Mouse (Mus musculus) forebrain, embryonic 12.5 days (tissue): ENCODE data around the gene Stap2. TPM values are rescaled to one million over a fixed set of nuclear protein-coding genes. Genes with fewer than 3 reads are reported as not detected.

Experiments
- ATAC-seq: fragments of 200-750 bp; cut with Nextera tagmentation; 2 replicates; pipeline ENCODE4 v1.8.0; 2017; ENCODE audit warnings: moderate TSS enrichment; ENCODE audit not compliant: low FRiP score
- H3K27ac ChIP-seq: fragments of 300-500 bp; sonication (generic); 2 replicates; pipeline ENCODE4 v1.5.1; 2016; ENCODE audit warnings: mild to moderate bottlenecking
- H3K27me3 ChIP-seq: fragments of 300-500 bp; sonication (generic); 2 replicates; pipeline ENCODE4 v1.6.1; 2016; ENCODE audit warnings: mild to moderate bottlenecking
- H3K36me3 ChIP-seq: fragments of 300-500 bp; sonication (generic); replicated peaks from 2 replicates; pipeline ENCODE4 v1.6.1; 2016; ENCODE audit warnings: mild to moderate bottlenecking
- H3K4me1 ChIP-seq: fragments of 300-500 bp; sonication (generic); 2 replicates; pipeline ENCODE4 v1.6.1; 2016
- H3K4me2 ChIP-seq: fragments of 300-500 bp; sonication (generic); 2 replicates; pipeline ENCODE4 v1.6.1; 2016; ENCODE audit warnings: mild to moderate bottlenecking, moderate library complexity
- H3K4me3 ChIP-seq: fragments of 300-500 bp; sonication (generic); replicated peaks from 2 replicates; pipeline ENCODE4 v1.5.1; 2016; ENCODE audit warnings: mild to moderate bottlenecking
- H3K9ac ChIP-seq: fragments of 300-500 bp; sonication (generic); 2 replicates; pipeline ENCODE4 v1.6.1; 2016; ENCODE audit warnings: mild to moderate bottlenecking
- H3K9me3 ChIP-seq: fragments of 300-500 bp; sonication (generic); 2 replicates; pipeline ENCODE4 v1.6.1; 2016
- WGBS: fragments of 180-500 bp; shearing (Covaris S2); methylation state at CpG from one replicate; pipeline ENCODE4 v1.1.7; 2016; 5-methylcytosine and 5-hydroxymethylcytosine counted together
- polyA plus RNA-seq: library from polyadenylated mRNA; unstranded; fragments of >200 nt; fragmentation: Nextera tagmentation; extraction: Ambion mirVana; gene quantifications from 2 replicates; pipeline ENCODE4 v1.2.1, GENCODE M21; 2016

The Stap2 gene
- polyA plus RNA-seq, 1 experiment from 2014 or later = 4.2 TPM

DNA sequence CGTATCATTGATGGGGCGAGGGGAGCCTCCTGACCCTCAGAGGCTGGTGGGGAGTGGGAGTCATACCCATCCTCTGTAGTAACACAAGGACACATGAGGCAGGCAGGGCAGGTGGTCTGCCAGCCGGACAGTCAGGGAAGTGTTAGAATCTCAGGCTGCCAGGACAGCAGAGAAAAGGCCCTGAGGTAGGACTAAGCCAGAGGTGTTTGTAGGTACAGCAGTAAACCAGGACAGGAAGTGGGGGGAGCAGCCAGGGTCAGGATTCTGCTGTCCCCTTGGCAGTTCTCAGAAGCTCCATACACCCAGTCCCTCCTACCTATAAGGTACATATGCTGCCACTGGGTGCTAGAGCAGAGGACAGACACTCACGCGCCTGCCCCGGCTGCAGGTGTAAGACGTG is 43.8 kb downstream of the Stap2 start:
- H3K4me3 ChIP-seq = no peak overlapping the region
- H3K9ac ChIP-seq = no peak overlapping the region
- no peak for ATAC-seq
- H3K27me3 ChIP-seq = no peaks in the 10 kb centered on the region
- H3K36me3 ChIP-seq = peaks cover 45% of the 10 kb centered on the region
- 96% methylated on average over 7 of the region's 7 CpGs for WGBS
- H3K27ac ChIP-seq = no peak overlapping the region
- H3K4me2 ChIP-seq = no peak overlapping the region
- H3K4me1 ChIP-seq = peaks cover 29% of the 10 kb centered on the region
- no peaks in the 10 kb centered on the region for H3K9me3 ChIP-seq

- Histone ChIP-seq H3K27ac (no peak overlapping the region), H3K27me3 (no peaks in the 10 kb centered on the region), H3K9ac (no peak overlapping the region), H3K4me2 (no peak overlapping the region), H3K36me3 (peaks cover 39% of the 10 kb centered on the region), H3K4me1 (peaks cover 37% of the 10 kb centered on the region), H3K9me3 (no peaks in the 10 kb centered on the region), H3K4me3 (no peak overlapping the region)
- no peak for ATAC-seq
These were observed 44.6 kb downstream of the Stap2 start for GRCm38 (mm10) chr17:55960791-55961190.

DNA sequence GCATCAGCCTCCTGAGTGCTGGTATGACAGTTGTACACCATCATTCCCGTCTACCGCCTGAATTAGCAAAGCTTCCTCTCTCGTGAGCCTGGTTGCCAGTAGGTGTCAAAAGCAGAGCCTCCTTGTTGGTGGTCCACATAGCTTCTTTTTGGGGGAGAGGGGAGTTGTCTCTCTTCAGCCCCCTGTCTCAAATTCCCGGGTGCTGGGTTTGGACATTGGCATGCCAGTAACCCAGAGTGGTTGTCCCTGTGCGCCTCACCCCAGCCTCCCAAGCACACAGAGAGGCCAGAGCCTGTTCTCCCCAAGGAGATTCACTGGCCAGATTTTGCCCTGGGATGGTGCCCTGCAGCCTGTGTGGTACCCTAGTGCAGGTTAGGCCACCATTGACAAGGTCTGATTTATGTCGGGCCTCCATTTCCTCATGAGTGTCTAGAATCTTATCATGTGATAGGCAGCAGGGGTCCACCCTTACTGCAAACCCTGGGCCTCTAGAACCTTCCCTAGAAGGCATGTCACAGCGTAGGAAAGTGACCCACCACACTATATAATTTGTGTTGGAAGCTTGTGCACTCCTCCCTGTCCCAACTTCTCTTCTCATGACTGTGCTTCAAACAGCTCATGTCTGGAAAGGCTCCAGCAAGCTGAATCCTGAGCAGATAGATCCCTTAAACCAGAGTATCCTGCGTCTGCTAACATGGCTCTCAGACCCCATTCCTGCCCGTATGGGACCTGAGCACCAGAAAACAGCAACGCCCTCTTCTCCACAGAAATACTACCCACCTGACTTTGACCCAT is 45.2 kb downstream of the Stap2 start:
- Histone ChIP-seq H3K4me2 (peak overlapping the region; percentile 63), H3K36me3 (peaks cover 34% of the 10 kb centered on the region), H3K4me3 (peak overlapping the region; percentile 57), H3K4me1 (peaks cover 37% of the 10 kb centered on the region), H3K27ac (peak overlapping the region; percentile 96), H3K9ac (peak overlapping the region; percentile 61), H3K27me3 (peaks cover 4% of the 10 kb centered on the region), H3K9me3 (no peaks in the 10 kb centered on the region)
- 81% methylated on average over 10 of the region's 10 CpGs for WGBS
- 0 out of 2 replicates have a peak, but pooled peaks have one; percentile 0 for ATAC-seq

GRCm38 (mm10) chr17:55958918-55959728 is 46.3 kb downstream of the Stap2 start, which contains the start of gene Yju2:
Yju2 (plus strand) TSS chr17:55959099.
- peak within 1 kb of the TSS; percentile 63 for H3K4me2 ChIP-seq
- peaks cover 37% of the 10 kb centered on the region for H3K4me1 ChIP-seq
- WGBS = under 1% methylated on average over 46 of the region's 46 CpGs
- H3K4me3 ChIP-seq = peak within 1 kb of the TSS; percentile 57
- peak within 1 kb of the TSS; percentile 61 for H3K9ac ChIP-seq
- H3K27me3 ChIP-seq = peaks cover 14% of the 10 kb centered on the region
- peaks cover 24% of the 10 kb centered on the region for H3K36me3 ChIP-seq
- peak; percentile 93 for ATAC-seq
- H3K27ac ChIP-seq = peak within 1 kb of the TSS; percentile 96
- no peaks in the 10 kb centered on the region for H3K9me3 ChIP-seq

DNA sequence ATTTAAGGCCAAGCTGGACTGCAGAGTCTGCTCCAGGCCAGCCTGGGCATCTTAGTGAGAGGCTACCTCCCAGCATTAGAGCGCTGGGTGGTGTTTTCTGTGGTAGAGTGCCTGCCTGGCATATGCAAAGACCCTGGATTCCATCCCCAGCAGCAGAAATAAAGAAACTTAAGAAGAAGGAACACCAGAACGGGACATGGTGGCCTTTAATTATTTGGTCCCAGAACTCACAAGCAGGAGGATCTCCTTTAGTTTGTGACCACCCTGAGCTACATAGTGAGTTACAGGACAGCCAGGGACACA is 46.8 kb downstream of the Stap2 start:
- Histone ChIP-seq H3K27ac (peak overlapping the region; percentile 96), H3K4me2 (peak overlapping the region; percentile 63)
- ATAC-seq = no peak

DNA sequence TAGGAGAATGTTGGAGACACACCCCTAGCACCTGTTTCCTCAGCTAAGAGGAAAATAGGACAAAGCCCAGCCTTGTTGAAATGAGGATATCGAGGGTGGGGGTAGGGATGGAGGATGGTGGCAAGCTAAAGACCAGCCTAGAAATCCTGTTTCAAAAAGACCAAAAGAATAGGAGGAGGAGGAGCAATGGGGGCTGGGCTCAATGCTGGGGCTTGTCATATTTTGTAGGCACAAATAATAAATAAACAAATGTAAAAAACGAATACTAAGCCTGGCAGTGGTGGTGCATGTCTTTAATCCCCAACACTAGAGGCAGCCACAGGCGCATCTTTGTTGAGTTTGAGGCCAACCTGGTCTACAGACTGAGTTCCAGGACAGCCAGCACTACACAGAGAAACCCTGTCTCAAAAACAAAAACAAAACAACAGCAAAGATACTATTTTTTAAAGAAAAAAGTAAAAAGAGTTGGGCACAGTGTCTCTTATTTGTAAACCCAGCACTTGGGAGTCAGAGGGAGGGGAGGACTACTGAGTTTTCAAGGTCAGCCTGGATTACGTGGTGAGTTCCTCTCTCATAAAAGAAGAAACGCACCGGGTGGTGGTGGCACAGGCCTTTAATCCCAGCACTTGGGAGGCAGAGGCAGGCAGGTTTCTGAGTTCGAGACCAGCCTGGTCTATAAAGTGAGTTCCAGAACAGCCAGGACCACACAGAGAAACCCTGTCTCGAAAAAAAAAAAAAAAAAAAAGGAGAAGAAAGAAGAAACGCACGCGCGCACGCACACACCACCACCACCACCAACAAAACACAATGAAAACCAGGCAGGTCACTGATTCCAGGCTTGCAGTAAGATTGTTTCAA is 47.4 kb downstream of the Stap2 start:
- H3K36me3 ChIP-seq = peaks cover 19% of the 10 kb centered on the region
- peak overlapping the region; percentile 63 for H3K4me2 ChIP-seq
- WGBS = 82% methylated on average over 12 of the region's 13 CpGs
- H3K27ac ChIP-seq = peak overlapping the region; percentile 96
- peak overlapping the region; percentile 57 for H3K4me3 ChIP-seq
- H3K9me3 ChIP-seq = no peaks in the 10 kb centered on the region
- peaks cover 16% of the 10 kb centered on the region for H3K27me3 ChIP-seq
- H3K9ac ChIP-seq = peak overlapping the region; percentile 61
- ATAC-seq = no peak
- peaks cover 33% of the 10 kb centered on the region for H3K4me1 ChIP-seq

More for the DNA sequence above, 46.8 kb downstream of the Stap2 start:
- 23% methylated on average over 2 of the region's 2 CpGs for WGBS
- Histone ChIP-seq H3K4me3 (peak overlapping the region; percentile 57), H3K9me3 (no peaks in the 10 kb centered on the region), H3K4me1 (peaks cover 37% of the 10 kb centered on the region), H3K27me3 (peaks cover 16% of the 10 kb centered on the region), H3K36me3 (peaks cover 23% of the 10 kb centered on the region), H3K9ac (peak overlapping the region; percentile 61)

- peak overlapping the region; percentile 36; the same call in 1 of the 2 replicates for H3K9ac ChIP-seq
These were observed 48.2 kb downstream of the Stap2 start for GRCm38 (mm10) chr17:55957168-55957567.

GRCm38 (mm10) chr17:55956591-55956990 is 48.8 kb downstream of the Stap2 start:
- Histone ChIP-seq H3K9ac (peak overlapping the region; percentile 56), H3K4me3 (peak overlapping the region; percentile 48), H3K9me3 (no peaks in the 10 kb centered on the region), H3K27ac (no peak overlapping the region), H3K27me3 (peaks cover 25% of the 10 kb centered on the region), H3K4me1 (peaks cover 32% of the 10 kb centered on the region), H3K36me3 (peaks cover 9% of the 10 kb centered on the region), H3K4me2 (peak overlapping the region; percentile 76)
- ATAC-seq = no peak
- WGBS = 30% methylated on average over 6 of the region's 6 CpGs

More at GRCm38 (mm10) chr17:55957168-55957567, 48.2 kb downstream of the Stap2 start:
- peaks cover 32% of the 10 kb centered on the region for H3K4me1 ChIP-seq
- H3K4me3 ChIP-seq = no peak overlapping the region
- no peaks in the 10 kb centered on the region for H3K9me3 ChIP-seq
- peak overlapping the region; percentile 37; the same call in 1 of the 2 replicates for H3K27ac ChIP-seq
- ATAC-seq = peak; percentile 40; the same call in 1 of the 2 replicates
- H3K27me3 ChIP-seq = peaks cover 23% of the 10 kb centered on the region
- 14% methylated on average over 9 of the region's 9 CpGs for WGBS
- H3K36me3 ChIP-seq = peaks cover 14% of the 10 kb centered on the region
- peak overlapping the region; percentile 5 for H3K4me2 ChIP-seq

DNA sequence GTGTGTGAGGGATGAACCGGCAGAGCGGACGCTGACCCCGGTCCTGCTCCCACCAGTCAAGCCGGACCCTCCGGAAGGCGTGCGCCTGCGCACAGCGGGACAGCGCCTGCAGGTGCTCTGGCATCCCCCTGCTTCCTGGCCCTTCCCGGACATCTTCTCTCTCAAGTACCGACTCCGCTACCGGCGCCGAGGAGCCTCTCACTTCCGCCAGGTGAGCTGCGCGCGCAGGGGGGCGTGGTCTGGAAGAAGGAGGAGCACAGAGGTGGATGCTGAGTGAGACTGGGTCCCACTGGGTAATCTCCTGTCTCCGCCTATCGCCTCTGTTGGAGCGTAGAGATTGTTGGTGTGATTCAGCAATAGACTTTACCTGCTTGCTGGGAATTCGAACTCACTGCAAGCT is 49.3 kb downstream of the Stap2 start:
- peak; percentile 12 for ATAC-seq
- H3K9me3 ChIP-seq = no peaks in the 10 kb centered on the region
- no peak overlapping the region for H3K27ac ChIP-seq
- peaks cover 32% of the 10 kb centered on the region for H3K4me1 ChIP-seq
- peaks cover 4% of the 10 kb centered on the region for H3K36me3 ChIP-seq
- peak overlapping the region; percentile 76 for H3K4me2 ChIP-seq
- H3K4me3 ChIP-seq = peak overlapping the region; percentile 48
- H3K27me3 ChIP-seq = peaks cover 27% of the 10 kb centered on the region
- under 1% methylated on average over 25 of the region's 26 CpGs for WGBS
- peak overlapping the region; percentile 56 for H3K9ac ChIP-seq

- ATAC-seq = no peak
- Histone ChIP-seq H3K4me3 (no peak overlapping the region), H3K36me3 (no peaks in the 10 kb centered on the region), H3K4me2 (no peak overlapping the region), H3K27me3 (peaks cover 38% of the 10 kb centered on the region), H3K27ac (no peak overlapping the region), H3K9me3 (no peaks in the 10 kb centered on the region), H3K9ac (no peak overlapping the region), H3K4me1 (peaks cover 26% of the 10 kb centered on the region)
- 47% methylated on average over 16 of the region's 16 CpGs for WGBS
These were observed 51.2 kb downstream of the Stap2 start for GRCm38 (mm10) chr17:55954229-55954628.

DNA sequence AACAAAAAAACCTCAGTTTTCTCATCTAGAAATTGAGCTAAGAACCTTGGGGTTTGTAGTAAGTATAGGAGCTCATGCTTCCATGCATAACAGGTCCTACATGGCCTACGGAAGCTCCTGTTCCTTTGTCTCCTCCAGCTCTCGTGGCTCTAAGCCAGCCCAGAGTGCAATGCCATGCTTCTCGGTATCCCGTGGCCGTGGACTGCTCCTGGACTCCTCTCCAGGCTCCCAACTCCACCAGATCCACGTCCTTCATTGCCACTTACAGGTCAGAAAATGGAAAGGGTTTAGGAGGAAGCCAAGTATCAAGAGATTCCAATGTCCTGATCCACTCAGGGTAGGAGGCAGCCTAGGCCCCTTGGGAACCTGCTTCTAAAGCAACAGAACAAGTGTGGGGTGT is 51.6 kb downstream of the Stap2 start:
- 76% methylated on average over 6 of the region's 6 CpGs for WGBS
- Histone ChIP-seq H3K4me2 (no peak overlapping the region), H3K27ac (no peak overlapping the region), H3K9me3 (no peaks in the 10 kb centered on the region), H3K4me3 (no peak overlapping the region), H3K36me3 (no peaks in the 10 kb centered on the region), H3K4me1 (peaks cover 26% of the 10 kb centered on the region), H3K9ac (no peak overlapping the region), H3K27me3 (peaks cover 38% of the 10 kb centered on the region)
- ATAC-seq = no peak
